Mouse (Mus musculus) testis, postnatal 10 days (tissue): ENCODE measurements around the gene Mat1a.
A peak's percentile ranks its signal among the peaks of the same experiment; 100 is the strongest.

Experiments used
- DNase-seq: peaks from one replicate; pipeline ENCODE4 v3.0.0; 2021; ENCODE audit warnings: low spot score

The Mat1a gene

GRCm38 (mm10) chr14:41140686-41141085, 35.9 kb downstream of the Mat1a start:
- DNase-seq: no peak

- no peak for DNase-seq
These were observed 41.2 kb downstream of the Mat1a start for GRCm38 (mm10) chr14:41146035-41146434.

GRCm38 (mm10) chr14:41146922-41147321, 42.1 kb downstream of the Mat1a start:
- DNase-seq: no peak

- no peak for DNase-seq
These were observed 42.5 kb downstream of the Mat1a start for GRCm38 (mm10) chr14:41147356-41147755.

- no peak for DNase-seq
These were observed 46.5 kb downstream of the Mat1a start, which contains the start of gene Mbl1 for GRCm38 (mm10) chr14:41151220-41151898. Gene Mbl1 (plus strand): TSS chr14:41151458.

GRCm38 (mm10) chr14:41160076-41160475, 55.2 kb downstream of the Mat1a start:
- DNase-seq: no peak

- no peak for DNase-seq
These were observed 55.9 kb downstream of the Mat1a start for GRCm38 (mm10) chr14:41160743-41161142.

GRCm38 (mm10) chr14:41162663-41163062, 57.8 kb downstream of the Mat1a start:
- peak; percentile 78 for DNase-seq

- no peak for DNase-seq
These were observed 62.4 kb downstream of the Mat1a start for GRCm38 (mm10) chr14:41167278-41167677.

- no peak for DNase-seq
These were observed 63.7 kb downstream of the Mat1a start for GRCm38 (mm10) chr14:41168567-41168966.

GRCm38 (mm10) chr14:41170514-41170913, 65.7 kb downstream of the Mat1a start:
- DNase-seq: no peak
